Mouse (Mus musculus) heart, postnatal 0 days (tissue): ENCODE measurements at regions not wholly inside any gene's neighbourhood (a gene's known extent, or its start where the extent isn't known, plus 50 kb on each side); places are given as distances from the start of the nearest gene placed in this dataset.

Experiments
- ATAC-seq: fragments of 200-750 bp; cut with Nextera tagmentation; 2 replicates; pipeline ENCODE4 v1.8.0; 2017; ENCODE audit warnings: low read depth, moderate number of reproducible peaks, moderate library complexity; ENCODE audit not compliant: insufficient read depth
- DNase-seq: peaks from one replicate; pipeline ENCODE4 v3.0.0-alpha.2; 2016; ENCODE audit warnings: low spot score
- H3K27ac ChIP-seq: fragments of 300-500 bp; sonication (generic); 2 replicates; pipeline ENCODE4 v1.5.1; 2014; ENCODE audit warnings: low read depth, mild to moderate bottlenecking
- H3K27me3 ChIP-seq: fragments of 300-500 bp; sonication (generic); 2 replicates; pipeline ENCODE4 v1.6.1; 2014; ENCODE audit warnings: low read length, mixed read lengths; ENCODE audit not compliant: control insufficient read depth, insufficient read depth
- H3K36me3 ChIP-seq: fragments of 300-500 bp; sonication (generic); replicated peaks from 2 replicates; pipeline ENCODE4 v1.6.1; 2014; ENCODE audit warnings: low read length, mixed read lengths; ENCODE audit not compliant: control insufficient read depth, insufficient read depth
- H3K4me1 ChIP-seq: fragments of 300-500 bp; sonication (generic); 2 replicates; pipeline ENCODE4 v1.6.1; 2014; ENCODE audit warnings: antibody characterized with exemption; ENCODE audit not compliant: control insufficient read depth, insufficient read depth
- H3K4me2 ChIP-seq: fragments of 300-500 bp; sonication (generic); 2 replicates; pipeline ENCODE4 v1.6.1; 2014; ENCODE audit warnings: low read depth, mild to moderate bottlenecking, low read length, moderate library complexity
- H3K4me3 ChIP-seq: fragments of 300-500 bp; sonication (generic); 2 replicates; pipeline ENCODE4 v1.5.1; 2014; ENCODE audit warnings: low read depth, low read length
- H3K9ac ChIP-seq: fragments of 300-500 bp; sonication (generic); replicated peaks from 2 replicates; pipeline ENCODE4 v1.6.1; 2014; ENCODE audit warnings: low read depth, low read length, mixed read lengths
- H3K9me3 ChIP-seq: fragments of 300-500 bp; sonication (generic); replicated peaks from 2 replicates; pipeline ENCODE4 v1.6.1; 2016; ENCODE audit warnings: low read length; ENCODE audit not compliant: control insufficient read depth
- CTCF ChIP-seq: IDR thresholded peaks from 2 replicates; pipeline ENCODE4 v1.5.1; 2016; ENCODE audit warnings: antibody characterized with exemption, control low read depth, low read depth
- EP300 ChIP-seq: IDR thresholded peaks from 2 replicates; pipeline ENCODE4 v1.6.1; 2016; ENCODE audit warnings: antibody characterized with exemption, low read depth
- WGBS: fragments of 180-500 bp; shearing (Covaris S2); extraction: QIAGEN DNeasy Blood & Tissue Kit; methylation state at CpG from one replicate; pipeline ENCODE4 v1.1.7; 2014; 5-methylcytosine and 5-hydroxymethylcytosine counted together

- TF ChIP-seq EP300 (no peak), CTCF (no peak)
- no peaks in the 10 kb centered on the region for H3K9me3 ChIP-seq
- 85% methylated on average over 8 of the region's 8 CpGs for WGBS
- no peaks in the 10 kb centered on the region for H3K36me3 ChIP-seq
- H3K9ac ChIP-seq = no peak overlapping the region
- no peak for ATAC-seq
- H3K4me3 ChIP-seq = no peak overlapping the region
- no peak overlapping the region for H3K27ac ChIP-seq
- no peaks in the 10 kb centered on the region for H3K4me1 ChIP-seq
- no peaks in the 10 kb centered on the region for H3K27me3 ChIP-seq
- DNase-seq = no peak
- no peak overlapping the region for H3K4me2 ChIP-seq
Observed at GRCm38 (mm10) chr5:85870311-85870710, 195.1 kb downstream of the Cenpc1 start.

- H3K9me3 ChIP-seq = no peaks in the 10 kb centered on the region
- ATAC-seq = no peak
Observed at GRCm38 (mm10) chr5:85832556-85832955, 232.8 kb downstream of the Cenpc1 start.

GRCm38 (mm10) chr5:85795531-85796197 lies 269.7 kb downstream of the Cenpc1 start:
- Histone ChIP-seq H3K9ac (no peak overlapping the region), H3K4me1 (no peaks in the 10 kb centered on the region), H3K27ac (no peak overlapping the region), H3K27me3 (no peaks in the 10 kb centered on the region), H3K9me3 (no peaks in the 10 kb centered on the region), H3K4me3 (no peak overlapping the region), H3K4me2 (no peak overlapping the region), H3K36me3 (no peaks in the 10 kb centered on the region)
- DNase-seq (no peak), ATAC-seq (no peak)
- no peak for TF ChIP-seq EP300
- no peak for TF ChIP-seq CTCF
- 39% methylated on average over 14 of the region's 14 CpGs for WGBS

More at GRCm38 (mm10) chr5:85832556-85832955, 232.8 kb downstream of the Cenpc1 start:
- no peak for DNase-seq
- Histone ChIP-seq H3K9ac (no peak overlapping the region), H3K27me3 (no peaks in the 10 kb centered on the region), H3K36me3 (no peaks in the 10 kb centered on the region), H3K4me2 (no peak overlapping the region), H3K4me3 (no peak overlapping the region), H3K4me1 (no peaks in the 10 kb centered on the region), H3K27ac (no peak overlapping the region)
- TF ChIP-seq CTCF = no peak
- TF ChIP-seq EP300 = no peak
- whole genome bisulfite sequencing = 66% methylated on average over 2 of the region's 2 CpGs

- TF ChIP-seq EP300 (no peak), CTCF (no peak)
Observed at GRCm38 (mm10) chr5:85793148-85793547, 272.2 kb downstream of the Cenpc1 start.

GRCm38 (mm10) chr5:85780730-85781454 lies 284.5 kb downstream of the Cenpc1 start:
- 58% methylated on average over 8 of the region's 8 CpGs for WGBS
- Histone ChIP-seq H3K4me2 (no peak overlapping the region), H3K9ac (no peak overlapping the region), H3K36me3 (no peaks in the 10 kb centered on the region), H3K4me3 (no peak overlapping the region), H3K27me3 (no peaks in the 10 kb centered on the region), H3K9me3 (no peaks in the 10 kb centered on the region), H3K27ac (no peak overlapping the region), H3K4me1 (no peaks in the 10 kb centered on the region)
- DNase-seq (no peak), ATAC-seq (no peak)
- TF ChIP-seq EP300 (no peak), CTCF (no peak)

More at GRCm38 (mm10) chr5:85793148-85793547, 272.2 kb downstream of the Cenpc1 start:
- Histone ChIP-seq H3K36me3 (no peaks in the 10 kb centered on the region), H3K9ac (no peak overlapping the region), H3K27ac (no peak overlapping the region), H3K4me3 (no peak overlapping the region), H3K4me2 (no peak overlapping the region), H3K4me1 (no peaks in the 10 kb centered on the region), H3K27me3 (no peaks in the 10 kb centered on the region), H3K9me3 (no peaks in the 10 kb centered on the region)
- ATAC-seq (no peak), DNase-seq (no peak)
- 66% methylated on average over 4 of the region's 4 CpGs for WGBS

- no peak for TF ChIP-seq CTCF
- 66% methylated on average over 5 of the region's 5 CpGs for WGBS
- ATAC-seq = no peak
- H3K36me3 ChIP-seq = no peaks in the 10 kb centered on the region
- no peak overlapping the region for H3K4me3 ChIP-seq
- no peaks in the 10 kb centered on the region for H3K27me3 ChIP-seq
- H3K9me3 ChIP-seq = no peaks in the 10 kb centered on the region
- H3K9ac ChIP-seq = no peak overlapping the region
- no peak overlapping the region for H3K4me2 ChIP-seq
- H3K4me1 ChIP-seq = no peaks in the 10 kb centered on the region
- H3K27ac ChIP-seq = no peak overlapping the region
- no peak for DNase-seq
Observed at GRCm38 (mm10) chr5:85780017-85780416, 285.4 kb downstream of the Cenpc1 start.
